Mouse (Mus musculus): ENCODE results near the gene Stx4a. TPM values are rescaled to one million over a fixed set of nuclear protein-coding genes. Genes with fewer than 3 reads are reported as not detected.

The Stx4a gene
- total and polyA plus RNA-seq, 2 experiments from 2014 or later = 7.1 to 20.7 TPM

GRCm38 (mm10) chr7:127879301-127879700 is 55.2 kb downstream of the Stx4a start:
- DNase-seq (ENCODE audit: low spot score) (no peak), ATAC-seq (ENCODE audit: low FRiP score) (no peak)
- 97% methylated on average over 9 of the region's 9 CpGs for WGBS
- no peak overlapping the region for H3K4me3 ChIP-seq (ENCODE audit: low read depth, low read length)
- no peak overlapping the region for H3K27ac ChIP-seq (ENCODE audit: low read depth, low read length)
- no peaks in the 10 kb centered on the region for H3K9me3 ChIP-seq (ENCODE audit: low read length)
- H3K9ac ChIP-seq (replicated peaks; ENCODE audit: low read length, poor library complexity, severe bottlenecking) = no peak overlapping the region
- H3K4me2 ChIP-seq (ENCODE audit: low read depth, low read length, poor library complexity, severe bottlenecking) = no peak overlapping the region
- no peaks in the 10 kb centered on the region for H3K27me3 ChIP-seq (ENCODE audit: insufficient read depth, low read length)
- H3K4me1 ChIP-seq (ENCODE audit: insufficient read depth, low read length) = no peaks in the 10 kb centered on the region
- H3K36me3 ChIP-seq (ENCODE audit: insufficient read depth, low read length) = peaks cover 59% of the 10 kb centered on the region
- no peak for TF ChIP-seq CTCF (IDR thresholded peaks at IDR 0.05)

- WGBS = 93% methylated on average over 12 of the region's 12 CpGs
- no peak for TF ChIP-seq CTCF (IDR thresholded peaks at IDR 0.05)
These were observed 56.3 kb downstream of the Stx4a start for GRCm38 (mm10) chr7:127880431-127880830.

GRCm38 (mm10) chr7:127885951-127886350 is 61.9 kb downstream of the Stx4a start:
- Histone ChIP-seq H3K4me3 (ENCODE audit: low read depth, low read length) (no peak overlapping the region), H3K27ac (ENCODE audit: low read depth, low read length) (no peak overlapping the region), H3K4me2 (ENCODE audit: low read depth, low read length, poor library complexity, severe bottlenecking) (no peak overlapping the region), H3K4me1 (ENCODE audit: insufficient read depth, low read length) (no peaks in the 10 kb centered on the region), H3K9ac (replicated peaks; ENCODE audit: low read length, poor library complexity, severe bottlenecking) (no peak overlapping the region), H3K27me3 (ENCODE audit: insufficient read depth, low read length) (no peaks in the 10 kb centered on the region), H3K9me3 (ENCODE audit: low read length) (no peaks in the 10 kb centered on the region), H3K36me3 (ENCODE audit: insufficient read depth, low read length) (peaks cover 92% of the 10 kb centered on the region)
- no peak for ATAC-seq (ENCODE audit: low FRiP score)
- no peak for TF ChIP-seq CTCF (IDR thresholded peaks at IDR 0.05)
- DNase-seq (ENCODE audit: low spot score) = no peak
- WGBS = 73% methylated on average over 6 of the region's 6 CpGs

More at GRCm38 (mm10) chr7:127880431-127880830, 56.3 kb downstream of the Stx4a start:
- peaks cover 67% of the 10 kb centered on the region for H3K36me3 ChIP-seq (ENCODE audit: insufficient read depth, low read length)
- no peak overlapping the region for H3K4me3 ChIP-seq (ENCODE audit: low read depth, low read length)
- no peak overlapping the region for H3K9ac ChIP-seq (replicated peaks; ENCODE audit: low read length, poor library complexity, severe bottlenecking)
- no peak overlapping the region for H3K4me2 ChIP-seq (ENCODE audit: low read depth, low read length, poor library complexity, severe bottlenecking)
- H3K9me3 ChIP-seq (ENCODE audit: low read length) = no peaks in the 10 kb centered on the region
- ATAC-seq (ENCODE audit: low FRiP score) (no peak), DNase-seq (ENCODE audit: low spot score) (no peak)
- H3K27ac ChIP-seq (ENCODE audit: low read depth, low read length) = no peak overlapping the region
- no peaks in the 10 kb centered on the region for H3K27me3 ChIP-seq (ENCODE audit: insufficient read depth, low read length)
- H3K4me1 ChIP-seq (ENCODE audit: insufficient read depth, low read length) = no peaks in the 10 kb centered on the region

- Histone ChIP-seq H3K9ac (replicated peaks; ENCODE audit: low read length, poor library complexity, severe bottlenecking) (no peak overlapping the region), H3K4me3 (ENCODE audit: low read depth, low read length) (no peak overlapping the region), H3K4me1 (ENCODE audit: insufficient read depth, low read length) (no peaks in the 10 kb centered on the region), H3K9me3 (ENCODE audit: low read length) (no peaks in the 10 kb centered on the region), H3K27me3 (ENCODE audit: insufficient read depth, low read length) (no peaks in the 10 kb centered on the region), H3K36me3 (ENCODE audit: insufficient read depth, low read length) (peaks cover 88% of the 10 kb centered on the region), H3K27ac (ENCODE audit: low read depth, low read length) (no peak overlapping the region), H3K4me2 (ENCODE audit: low read depth, low read length, poor library complexity, severe bottlenecking) (no peak overlapping the region)
- WGBS = 92% methylated on average over 6 of the region's 6 CpGs
- TF ChIP-seq CTCF (IDR thresholded peaks at IDR 0.05) = no peak
- DNase-seq (ENCODE audit: low spot score) = no peak
- no peak for ATAC-seq (ENCODE audit: low FRiP score)
These were observed 62.5 kb downstream of the Stx4a start for GRCm38 (mm10) chr7:127886551-127886950.

DNA sequence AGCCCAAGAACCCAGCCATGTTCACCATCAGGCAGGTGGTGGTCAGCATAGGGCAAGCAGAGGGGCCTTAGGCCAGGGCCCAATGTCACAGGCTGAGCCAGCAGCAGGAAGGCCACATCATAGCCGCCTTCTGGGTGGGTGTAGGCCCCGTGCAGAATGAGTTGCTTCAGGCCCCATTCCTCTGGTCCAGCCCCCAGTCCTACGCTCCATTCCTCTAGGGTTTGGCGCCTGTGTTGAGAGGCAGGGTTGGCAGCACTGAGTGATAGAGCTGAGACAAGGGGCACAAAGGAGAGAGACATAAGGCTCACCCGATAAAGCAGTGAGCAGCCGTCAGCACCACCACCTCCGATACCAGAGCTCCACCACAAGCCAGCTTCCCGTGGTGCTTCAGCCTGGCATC is 63.1 kb downstream of the Stx4a start:
- no peaks in the 10 kb centered on the region for H3K4me1 ChIP-seq (ENCODE audit: insufficient read depth, low read length)
- WGBS = 85% methylated on average over 8 of the region's 8 CpGs
- no peak overlapping the region for H3K4me3 ChIP-seq (ENCODE audit: low read depth, low read length)
- no peak overlapping the region for H3K27ac ChIP-seq (ENCODE audit: low read depth, low read length)
- DNase-seq (ENCODE audit: low spot score) (no peak), ATAC-seq (ENCODE audit: low FRiP score) (no peak)
- no peak overlapping the region for H3K9ac ChIP-seq (replicated peaks; ENCODE audit: low read length, poor library complexity, severe bottlenecking)
- H3K4me2 ChIP-seq (ENCODE audit: low read depth, low read length, poor library complexity, severe bottlenecking) = no peak overlapping the region
- H3K9me3 ChIP-seq (ENCODE audit: low read length) = no peaks in the 10 kb centered on the region
- TF ChIP-seq CTCF (IDR thresholded peaks at IDR 0.05) = no peak
- no peaks in the 10 kb centered on the region for H3K27me3 ChIP-seq (ENCODE audit: insufficient read depth, low read length)
- H3K36me3 ChIP-seq (ENCODE audit: insufficient read depth, low read length) = peaks cover 85% of the 10 kb centered on the region

GRCm38 (mm10) chr7:127887781-127888180 is 63.7 kb downstream of the Stx4a start:
- H3K27me3 ChIP-seq (ENCODE audit: insufficient read depth, low read length) = no peaks in the 10 kb centered on the region
- no peaks in the 10 kb centered on the region for H3K4me1 ChIP-seq (ENCODE audit: insufficient read depth, low read length)
- no peak overlapping the region for H3K9ac ChIP-seq (replicated peaks; ENCODE audit: low read length, poor library complexity, severe bottlenecking)
- no peak for TF ChIP-seq CTCF (IDR thresholded peaks at IDR 0.05)
- no peak overlapping the region for H3K4me2 ChIP-seq (ENCODE audit: low read depth, low read length, poor library complexity, severe bottlenecking)
- ATAC-seq (ENCODE audit: low FRiP score) = no peak
- H3K36me3 ChIP-seq (ENCODE audit: insufficient read depth, low read length) = peaks cover 82% of the 10 kb centered on the region
- H3K4me3 ChIP-seq (ENCODE audit: low read depth, low read length) = no peak overlapping the region
- 82% methylated on average over 3 of the region's 3 CpGs for WGBS
- H3K27ac ChIP-seq (ENCODE audit: low read depth, low read length) = no peak overlapping the region
- no peaks in the 10 kb centered on the region for H3K9me3 ChIP-seq (ENCODE audit: low read length)
- no peak for DNase-seq (ENCODE audit: low spot score)
